Mouse (Mus musculus) spleen, adult 2 months (tissue): ENCODE data around the gene Serbp1.
"Not testable (repeated sequence)": the region's sequence is repeated elsewhere in the genome, so short reads cannot be mapped to it uniquely, and the experiment has no call there.

ENCODE experiments used
- CTCF ChIP-seq: fragments of 200-500 bp; IDR thresholded peaks from 2 replicates; pipeline ENCODE4 v1.5.1; 2011; ENCODE audit warnings: mild to moderate bottlenecking, inconsistent platforms; ENCODE audit not compliant: insufficient read depth, insufficient read length, insufficient replicate concordance; ENCODE audit errors: extremely low read depth
- POLR2A ChIP-seq: fragments of 200-500 bp; IDR thresholded peaks from 2 replicates; pipeline ENCODE4 v1.6.1; 2011; ENCODE audit warnings: low read depth, low read length, inconsistent platforms

GRCm38 (mm10) chr6:67219931-67220330 is 18.0 kb upstream of the Serbp1 start:
- not testable (repeated sequence) for TF ChIP-seq CTCF, POLR2A
